Mouse (Mus musculus): Measurements from ENCODE around the gene Gstp3. TPM values are rescaled to one million over a fixed set of nuclear protein-coding genes. Genes with fewer than 3 reads are reported as not detected.

The Gstp3 gene
- total and polyA plus RNA-seq, 3 experiments, result 1.1 TPM; not detected in 2

DNA sequence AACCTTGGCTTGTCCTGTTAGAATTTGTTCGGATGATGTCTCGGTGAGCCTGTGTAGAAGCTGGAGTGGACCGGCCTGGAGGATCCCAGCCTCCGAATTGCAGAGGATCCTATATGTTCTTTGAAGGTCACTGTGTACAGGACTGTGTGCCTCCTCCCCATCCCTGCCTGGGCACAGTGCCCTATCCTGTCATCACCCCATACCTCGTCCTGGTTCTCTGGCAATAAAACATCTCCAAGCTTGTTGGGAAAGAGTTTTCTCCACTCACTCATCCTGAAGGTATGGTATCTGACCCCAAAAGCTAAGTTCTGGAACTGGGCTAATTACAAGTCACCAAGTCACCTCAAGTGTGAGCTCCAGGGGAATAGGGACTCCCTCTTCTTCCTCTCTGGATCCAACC is 27.7 kb upstream of the Gstp3 start:
- Histone ChIP-seq H3K9ac (ENCODE audit: low read depth, low read length) (no peak overlapping the region), H3K4me1 (ENCODE audit: control insufficient read depth, insufficient read depth, low read length) (no peaks in the 10 kb centered on the region), H3K27me3 (ENCODE audit: control insufficient read depth, insufficient read depth, low read length) (no peaks in the 10 kb centered on the region), H3K79me2 (replicated peaks; ENCODE audit: control insufficient read depth, insufficient read depth, low read length) (no peaks in the 10 kb centered on the region), H3K27ac (no peak overlapping the region), H3K36me3 (ENCODE audit: control insufficient read depth, insufficient read depth, low read length) (no peaks in the 10 kb centered on the region), H3K4me3 (no peak overlapping the region)
- WGBS, result 59% methylated on average over 5 of the region's 5 CpGs
- TF ChIP-seq EP300 (IDR thresholded peaks at IDR 0.05; ENCODE audit: insufficient read depth, low read depth, low read length) (no peak), POLR2A (IDR thresholded peaks at IDR 0.05; ENCODE audit: insufficient read depth, low read depth, low read length) (no peak), CTCF (IDR thresholded peaks at IDR 0.05) (no peak)
- intact Hi-C loops (cut with DNase I), result no loop called here
- no peak for DNase-seq

DNA sequence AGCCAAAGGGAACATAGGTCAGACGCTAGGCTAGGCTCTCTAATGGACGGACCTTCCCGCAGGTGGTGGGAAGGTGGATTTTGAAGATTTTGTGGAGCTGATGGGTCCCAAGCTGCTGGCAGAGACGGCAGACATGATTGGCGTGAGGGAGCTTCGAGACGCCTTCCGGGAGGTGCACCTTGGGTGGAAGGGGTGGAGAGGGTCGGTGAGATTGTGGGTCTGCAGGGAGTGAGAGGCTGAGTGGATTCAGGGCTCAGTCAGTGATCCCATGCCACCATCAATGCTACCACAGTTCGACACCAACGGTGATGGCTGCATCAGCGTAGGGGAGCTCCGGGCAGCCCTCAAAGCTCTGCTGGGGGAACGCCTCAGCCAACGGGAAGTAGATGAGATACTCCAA is 26.8 kb upstream of the Gstp3 start:
- no peak overlapping the region for H3K4me3 ChIP-seq
- no peaks in the 10 kb centered on the region for H3K4me1 ChIP-seq (ENCODE audit: control insufficient read depth, insufficient read depth, low read length)
- DNase-seq, result no peak
- H3K9ac ChIP-seq (ENCODE audit: low read depth, low read length), result no peak overlapping the region
- H3K27me3 ChIP-seq (ENCODE audit: control insufficient read depth, insufficient read depth, low read length), result no peaks in the 10 kb centered on the region
- TF ChIP-seq POLR2A (IDR thresholded peaks at IDR 0.05; ENCODE audit: insufficient read depth, low read depth, low read length) (no peak), EP300 (IDR thresholded peaks at IDR 0.05; ENCODE audit: insufficient read depth, low read depth, low read length) (no peak), CTCF (IDR thresholded peaks at IDR 0.05) (no peak)
- H3K79me2 ChIP-seq (replicated peaks; ENCODE audit: control insufficient read depth, insufficient read depth, low read length), result no peaks in the 10 kb centered on the region
- 89% methylated on average over 15 of the region's 15 CpGs for WGBS
- intact Hi-C loops (cut with DNase I), result no loop called here
- no peaks in the 10 kb centered on the region for H3K36me3 ChIP-seq (ENCODE audit: control insufficient read depth, insufficient read depth, low read length)
- H3K27ac ChIP-seq, result no peak overlapping the region

DNA sequence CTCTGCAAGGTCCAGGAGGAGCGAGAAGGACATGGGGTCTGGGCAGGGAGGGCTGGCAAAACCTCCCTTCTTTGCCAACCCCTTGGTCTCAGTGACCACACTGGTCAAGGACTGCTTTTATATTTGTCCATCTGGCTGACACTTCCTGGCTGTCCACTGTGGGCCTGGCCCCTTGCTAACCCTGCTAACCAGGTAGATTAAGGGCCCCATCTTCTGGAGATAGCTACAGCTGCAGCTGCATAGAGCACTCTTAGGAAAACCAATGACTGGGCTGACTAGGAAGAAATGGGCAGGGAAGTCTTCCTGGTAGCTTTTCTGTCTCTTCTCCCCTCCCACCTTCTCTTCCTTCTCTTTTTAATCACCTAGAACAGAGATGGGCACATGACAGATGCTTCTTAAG is 25.6 kb upstream of the Gstp3 start:
- TF ChIP-seq POLR2A (IDR thresholded peaks at IDR 0.05; ENCODE audit: insufficient read depth, low read depth, low read length) (no peak), CTCF (IDR thresholded peaks at IDR 0.05) (peak; percentile 42)
- no peak overlapping the region for H3K9ac ChIP-seq (ENCODE audit: low read depth, low read length)
- H3K4me3 ChIP-seq, result no peak overlapping the region
- intact Hi-C loops (cut with DNase I), result no loop called here
- no peaks in the 10 kb centered on the region for H3K4me1 ChIP-seq (ENCODE audit: control insufficient read depth, insufficient read depth, low read length)
- H3K36me3 ChIP-seq (ENCODE audit: control insufficient read depth, insufficient read depth, low read length), result no peaks in the 10 kb centered on the region
- H3K79me2 ChIP-seq (replicated peaks; ENCODE audit: control insufficient read depth, insufficient read depth, low read length), result no peaks in the 10 kb centered on the region
- 82% methylated on average over 1 of the region's 1 CpGs for WGBS
- DNase-seq, result no peak
- no peaks in the 10 kb centered on the region for H3K27me3 ChIP-seq (ENCODE audit: control insufficient read depth, insufficient read depth, low read length)
- no peak overlapping the region for H3K27ac ChIP-seq

DNA sequence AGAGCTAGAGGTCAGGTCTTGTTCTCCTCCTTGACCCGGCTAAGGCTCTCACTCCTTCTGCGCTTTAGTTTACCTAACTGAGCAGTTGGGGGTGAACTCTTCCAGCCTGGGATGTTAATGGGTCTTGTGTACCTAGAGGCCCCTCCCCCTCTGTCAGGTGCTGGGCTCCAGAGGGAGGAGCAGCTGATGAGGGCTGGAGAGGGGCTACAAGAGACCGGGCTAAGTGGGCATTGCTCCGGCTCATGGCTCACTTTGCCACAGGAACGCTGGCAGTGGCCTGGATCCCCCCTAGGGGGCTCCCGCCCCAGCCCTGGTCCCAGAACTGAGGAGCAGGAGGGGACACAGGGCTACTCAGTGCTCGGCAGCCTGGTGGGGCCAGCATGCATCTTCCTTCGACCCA is 24.5 kb upstream of the Gstp3 start:
- H3K9ac ChIP-seq (ENCODE audit: low read depth, low read length), result no peak overlapping the region
- 60% methylated on average over 8 of the region's 8 CpGs for WGBS
- intact Hi-C loops (cut with DNase I), result no loop called here
- H3K79me2 ChIP-seq (replicated peaks; ENCODE audit: control insufficient read depth, insufficient read depth, low read length), result no peaks in the 10 kb centered on the region
- DNase-seq, result no peak
- H3K36me3 ChIP-seq (ENCODE audit: control insufficient read depth, insufficient read depth, low read length), result no peaks in the 10 kb centered on the region
- no peaks in the 10 kb centered on the region for H3K27me3 ChIP-seq (ENCODE audit: control insufficient read depth, insufficient read depth, low read length)
- H3K4me3 ChIP-seq, result no peak overlapping the region
- no peak overlapping the region for H3K27ac ChIP-seq
- H3K4me1 ChIP-seq (ENCODE audit: control insufficient read depth, insufficient read depth, low read length), result no peaks in the 10 kb centered on the region
- no peak for TF ChIP-seq CTCF (IDR thresholded peaks at IDR 0.05)
- TF ChIP-seq EP300 (IDR thresholded peaks at IDR 0.05; ENCODE audit: insufficient read depth, low read depth, low read length), result no peak
- no peak for TF ChIP-seq POLR2A (IDR thresholded peaks at IDR 0.05; ENCODE audit: insufficient read depth, low read depth, low read length)

DNA sequence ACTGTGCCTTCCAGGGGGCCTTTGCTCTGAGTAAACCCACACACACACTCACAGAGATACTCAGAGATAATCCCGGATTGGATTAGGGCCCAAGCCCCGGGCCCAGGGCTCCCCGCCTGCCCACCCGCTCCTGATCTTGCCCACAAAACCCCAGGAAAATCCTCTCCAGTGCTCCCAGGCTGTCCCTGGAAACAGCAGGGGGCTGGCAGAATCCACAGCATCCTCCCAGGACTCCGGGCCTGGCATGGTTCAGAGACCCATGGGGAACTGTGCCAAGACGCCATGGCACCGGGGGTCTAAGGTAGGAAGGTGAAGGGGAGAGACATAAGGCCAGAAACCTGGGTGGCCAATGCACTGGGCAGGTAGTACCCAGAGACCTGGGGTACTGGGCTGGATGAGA is 23.9 kb upstream of the Gstp3 start:
- no peaks in the 10 kb centered on the region for H3K79me2 ChIP-seq (replicated peaks; ENCODE audit: control insufficient read depth, insufficient read depth, low read length)
- DNase-seq, result no peak
- 76% methylated on average over 7 of the region's 7 CpGs for WGBS
- H3K4me3 ChIP-seq, result no peak overlapping the region
- H3K36me3 ChIP-seq (ENCODE audit: control insufficient read depth, insufficient read depth, low read length), result no peaks in the 10 kb centered on the region
- intact Hi-C loops (cut with DNase I), result no loop called here
- H3K9ac ChIP-seq (ENCODE audit: low read depth, low read length), result no peak overlapping the region
- no peak overlapping the region for H3K27ac ChIP-seq
- no peak for TF ChIP-seq CTCF (IDR thresholded peaks at IDR 0.05)
- TF ChIP-seq EP300 (IDR thresholded peaks at IDR 0.05; ENCODE audit: insufficient read depth, low read depth, low read length), result no peak
- H3K4me1 ChIP-seq (ENCODE audit: control insufficient read depth, insufficient read depth, low read length), result no peaks in the 10 kb centered on the region
- no peaks in the 10 kb centered on the region for H3K27me3 ChIP-seq (ENCODE audit: control insufficient read depth, insufficient read depth, low read length)

DNA sequence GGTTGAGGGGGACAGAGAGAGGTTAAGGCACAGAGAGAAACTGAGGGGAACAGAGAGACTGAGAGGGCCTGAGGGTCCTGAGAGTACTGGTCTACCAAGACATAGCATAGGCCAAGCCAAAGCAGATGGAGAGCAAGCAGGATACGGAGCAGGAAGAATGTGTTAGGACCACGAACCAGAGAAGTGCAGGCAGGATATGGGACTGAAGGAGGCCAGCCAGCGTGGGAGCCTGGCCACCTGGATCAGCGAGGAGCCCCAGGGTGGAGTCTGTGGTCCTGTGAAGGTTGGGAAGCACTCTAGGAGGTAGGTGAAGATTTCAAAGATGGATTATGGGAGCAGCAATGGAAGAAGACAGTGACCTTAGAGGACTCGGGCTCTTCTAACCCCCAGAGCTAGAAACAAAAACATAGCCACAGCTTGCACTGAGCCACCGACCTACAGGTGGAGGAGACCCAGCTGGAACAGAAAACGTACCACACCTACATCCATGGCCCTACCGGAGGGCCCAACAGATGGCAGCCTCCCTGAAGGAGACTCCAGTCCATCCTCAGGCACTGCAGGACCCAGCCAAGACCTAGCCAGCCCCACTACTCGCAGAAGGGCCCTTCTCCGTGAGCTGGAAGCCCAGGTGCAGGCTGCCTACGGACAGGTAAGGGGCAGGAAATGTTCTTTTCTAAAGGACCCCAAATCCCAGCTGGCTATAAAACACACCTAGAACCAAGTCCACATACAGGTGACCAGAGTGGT is 23.0 kb upstream of the Gstp3 start:
- H3K27me3 ChIP-seq (ENCODE audit: control insufficient read depth, insufficient read depth, low read length), result no peaks in the 10 kb centered on the region
- H3K9ac ChIP-seq (ENCODE audit: low read depth, low read length), result no peak overlapping the region
- H3K36me3 ChIP-seq (ENCODE audit: control insufficient read depth, insufficient read depth, low read length), result no peaks in the 10 kb centered on the region
- H3K79me2 ChIP-seq (replicated peaks; ENCODE audit: control insufficient read depth, insufficient read depth, low read length), result no peaks in the 10 kb centered on the region
- no peak overlapping the region for H3K27ac ChIP-seq
- H3K4me1 ChIP-seq (ENCODE audit: control insufficient read depth, insufficient read depth, low read length), result no peaks in the 10 kb centered on the region
- 77% methylated on average over 11 of the region's 11 CpGs for WGBS
- no peak overlapping the region for H3K4me3 ChIP-seq
- intact Hi-C loops (cut with DNase I), result no loop called here
- TF ChIP-seq CTCF (IDR thresholded peaks at IDR 0.05) (no peak), POLR2A (IDR thresholded peaks at IDR 0.05; ENCODE audit: insufficient read depth, low read depth, low read length) (no peak), EP300 (IDR thresholded peaks at IDR 0.05; ENCODE audit: insufficient read depth, low read depth, low read length) (no peak)
- DNase-seq, result no peak

Measured in heart, adult 2 months (tissue).